Mouse (Mus musculus) intestine, embryonic 15.5 days (tissue): ENCODE measurements at regions not wholly inside any gene's neighbourhood (a gene's known extent, or its start where the extent isn't known, plus 50 kb on each side); places are given as distances from the start of the nearest gene placed in this dataset.

Source experiments
- ATAC-seq: fragments of 200-750 bp; cut with Nextera tagmentation; 2 replicates; pipeline ENCODE4 v1.8.0; 2017; ENCODE audit warnings: moderate TSS enrichment, moderate library complexity
- H3K27ac ChIP-seq: fragments of 300-500 bp; sonication (generic); 2 replicates; pipeline ENCODE4 v1.5.1; 2015; ENCODE audit warnings: mild to moderate bottlenecking, inconsistent platforms
- H3K27me3 ChIP-seq: fragments of 300-500 bp; sonication (generic); replicated peaks from 2 replicates; pipeline ENCODE4 v1.6.1; 2015; ENCODE audit warnings: inconsistent platforms
- H3K36me3 ChIP-seq: fragments of 300-500 bp; sonication (generic); 2 replicates; pipeline ENCODE4 v1.6.1; 2015; ENCODE audit warnings: inconsistent platforms
- H3K4me1 ChIP-seq: fragments of 300-500 bp; sonication (generic); replicated peaks from 2 replicates; pipeline ENCODE4 v1.6.1; 2015; ENCODE audit warnings: inconsistent platforms
- H3K4me2 ChIP-seq: fragments of 300-500 bp; sonication (generic); replicated peaks from 2 replicates; pipeline ENCODE4 v1.6.1; 2015; ENCODE audit warnings: mild to moderate bottlenecking, inconsistent platforms
- H3K4me3 ChIP-seq: fragments of 300-500 bp; sonication (generic); replicated peaks from 2 replicates; pipeline ENCODE4 v1.5.1; 2015; ENCODE audit warnings: inconsistent platforms
- H3K9ac ChIP-seq: fragments of 300-500 bp; sonication (generic); 2 replicates; pipeline ENCODE4 v1.6.1; 2015; ENCODE audit warnings: inconsistent platforms
- H3K9me3 ChIP-seq: fragments of 300-500 bp; sonication (generic); 2 replicates; pipeline ENCODE4 v1.6.1; 2016; ENCODE audit warnings: inconsistent platforms
- WGBS: fragments of 180-500 bp; shearing (Covaris S2); methylation state at CpG from one replicate; pipeline ENCODE4 v1.1.7; 2015; 5-methylcytosine and 5-hydroxymethylcytosine counted together

GRCm38 (mm10) chr10:67339371-67339929 lies 54.3 kb upstream of the Nrbf2 start:
- H3K9me3 ChIP-seq: no peaks in the 10 kb centered on the region
- WGBS: 63% methylated on average over 10 of the region's 10 CpGs
- no peak overlapping the region for H3K27ac ChIP-seq
- H3K9ac ChIP-seq: no peak overlapping the region
- H3K4me1 ChIP-seq: no peaks in the 10 kb centered on the region
- H3K4me3 ChIP-seq: no peak overlapping the region
- no peaks in the 10 kb centered on the region for H3K36me3 ChIP-seq
- no peak overlapping the region for H3K4me2 ChIP-seq
- ATAC-seq: no peak
- H3K27me3 ChIP-seq: no peaks in the 10 kb centered on the region

- Histone ChIP-seq H3K4me1 (no peaks in the 10 kb centered on the region), H3K27me3 (no peaks in the 10 kb centered on the region), H3K9me3 (no peaks in the 10 kb centered on the region), H3K36me3 (no peaks in the 10 kb centered on the region), H3K27ac (no peak overlapping the region), H3K4me3 (no peak overlapping the region), H3K9ac (no peak overlapping the region), H3K4me2 (no peak overlapping the region)
- ATAC-seq: no peak
- 85% methylated on average over 4 of the region's 4 CpGs for WGBS
Observed at GRCm38 (mm10) chr10:67344722-67345121, 59.6 kb upstream of the Nrbf2 start.

GRCm38 (mm10) chr10:67350956-67351355 lies 65.9 kb upstream of the Nrbf2 start:
- H3K27me3 ChIP-seq: no peaks in the 10 kb centered on the region
- ATAC-seq: no peak
- no peak overlapping the region for H3K27ac ChIP-seq
- no peaks in the 10 kb centered on the region for H3K9me3 ChIP-seq
- no peaks in the 10 kb centered on the region for H3K36me3 ChIP-seq
- no peak overlapping the region for H3K4me2 ChIP-seq
- WGBS: 43% methylated on average over 2 of the region's 2 CpGs
- no peak overlapping the region for H3K4me3 ChIP-seq
- H3K4me1 ChIP-seq: no peaks in the 10 kb centered on the region
- H3K9ac ChIP-seq: no peak overlapping the region

- Histone ChIP-seq H3K36me3 (no peaks in the 10 kb centered on the region), H3K9me3 (no peaks in the 10 kb centered on the region), H3K4me2 (no peak overlapping the region), H3K9ac (no peak overlapping the region), H3K27me3 (no peaks in the 10 kb centered on the region), H3K4me3 (no peak overlapping the region), H3K27ac (no peak overlapping the region), H3K4me1 (no peaks in the 10 kb centered on the region)
- 75% methylated on average over 8 of the region's 8 CpGs for WGBS
- no peak for ATAC-seq
Observed at GRCm38 (mm10) chr10:67360793-67361192, 75.7 kb upstream of the Nrbf2 start.

- no peaks in the 10 kb centered on the region for H3K9me3 ChIP-seq
- WGBS: 97% methylated on average over 4 of the region's 4 CpGs
- H3K4me1 ChIP-seq: no peaks in the 10 kb centered on the region
- no peak overlapping the region for H3K27ac ChIP-seq
- ATAC-seq: no peak
- no peaks in the 10 kb centered on the region for H3K36me3 ChIP-seq
- H3K4me3 ChIP-seq: no peak overlapping the region
- H3K4me2 ChIP-seq: no peak overlapping the region
- no peaks in the 10 kb centered on the region for H3K27me3 ChIP-seq
- H3K9ac ChIP-seq: no peak overlapping the region
Observed at GRCm38 (mm10) chr10:67361281-67361680, 76.2 kb upstream of the Nrbf2 start.

GRCm38 (mm10) chr10:67364595-67364994 lies 79.5 kb upstream of the Nrbf2 start:
- Histone ChIP-seq H3K4me1 (no peaks in the 10 kb centered on the region), H3K4me3 (no peak overlapping the region), H3K27me3 (no peaks in the 10 kb centered on the region), H3K4me2 (no peak overlapping the region), H3K36me3 (no peaks in the 10 kb centered on the region), H3K27ac (no peak overlapping the region), H3K9ac (no peak overlapping the region), H3K9me3 (no peaks in the 10 kb centered on the region)
- no peak for ATAC-seq
- WGBS: 96% methylated on average over 3 of the region's 3 CpGs

- Histone ChIP-seq H3K27me3 (no peaks in the 10 kb centered on the region), H3K27ac (no peak overlapping the region), H3K9ac (no peak overlapping the region), H3K4me1 (no peaks in the 10 kb centered on the region), H3K4me3 (no peak overlapping the region), H3K4me2 (no peak overlapping the region), H3K9me3 (no peaks in the 10 kb centered on the region), H3K36me3 (no peaks in the 10 kb centered on the region)
- ATAC-seq: no peak
- 90% methylated on average over 7 of the region's 7 CpGs for WGBS
Observed at GRCm38 (mm10) chr10:67365158-67365557, 80.1 kb upstream of the Nrbf2 start.

- Histone ChIP-seq H3K9me3 (no peaks in the 10 kb centered on the region), H3K36me3 (no peaks in the 10 kb centered on the region), H3K4me1 (no peaks in the 10 kb centered on the region), H3K27me3 (no peaks in the 10 kb centered on the region), H3K9ac (no peak overlapping the region), H3K4me3 (no peak overlapping the region), H3K27ac (no peak overlapping the region), H3K4me2 (0 out of 2 replicates have a peak overlapping the region, but pooled peaks have one; percentile 5)
- WGBS: 11% methylated on average over 13 of the region's 13 CpGs
- ATAC-seq: no peak
Observed at GRCm38 (mm10) chr10:67372569-67373161, 87.6 kb upstream of the Nrbf2 start.

- Histone ChIP-seq H3K9me3 (no peaks in the 10 kb centered on the region), H3K4me1 (0 out of 2 replicates have a peak, but pooled peaks cover 2% of the 10 kb centered on the region), H3K27ac (no peak overlapping the region), H3K4me3 (no peak overlapping the region), H3K36me3 (no peaks in the 10 kb centered on the region), H3K9ac (no peak overlapping the region), H3K4me2 (no peak overlapping the region), H3K27me3 (no peaks in the 10 kb centered on the region)
- ATAC-seq: no peak
- 91% methylated on average over 5 of the region's 5 CpGs for WGBS
Observed at GRCm38 (mm10) chr10:67376638-67377037, 91.5 kb upstream of the Nrbf2 start.

- Histone ChIP-seq H3K4me3 (no peak overlapping the region), H3K9me3 (no peaks in the 10 kb centered on the region), H3K36me3 (no peaks in the 10 kb centered on the region), H3K4me1 (0 out of 2 replicates have a peak, but pooled peaks cover 2% of the 10 kb centered on the region), H3K27ac (no peak overlapping the region), H3K4me2 (peak overlapping the region; percentile 37), H3K27me3 (no peaks in the 10 kb centered on the region), H3K9ac (no peak overlapping the region)
- 44% methylated on average over 17 of the region's 17 CpGs for WGBS
- ATAC-seq: peak; percentile 34; the same call in 1 of the 2 replicates
Observed at GRCm38 (mm10) chr10:67377643-67378223, 92.6 kb upstream of the Nrbf2 start.

GRCm38 (mm10) chr10:67380174-67380573 lies 95.1 kb upstream of the Nrbf2 start:
- no peaks in the 10 kb centered on the region for H3K27me3 ChIP-seq
- 73% methylated on average over 5 of the region's 5 CpGs for WGBS
- 0 out of 2 replicates have a peak, but pooled peaks cover 2% of the 10 kb centered on the region for H3K4me1 ChIP-seq
- H3K9ac ChIP-seq: no peak overlapping the region
- H3K36me3 ChIP-seq: no peaks in the 10 kb centered on the region
- no peak overlapping the region for H3K27ac ChIP-seq
- H3K9me3 ChIP-seq: no peaks in the 10 kb centered on the region
- no peak for ATAC-seq
- H3K4me2 ChIP-seq: no peak overlapping the region
- H3K4me3 ChIP-seq: no peak overlapping the region

- Histone ChIP-seq H3K27ac (no peak overlapping the region), H3K4me3 (no peak overlapping the region), H3K27me3 (no peaks in the 10 kb centered on the region), H3K9ac (no peak overlapping the region), H3K4me2 (no peak overlapping the region), H3K4me1 (no peaks in the 10 kb centered on the region), H3K9me3 (no peaks in the 10 kb centered on the region), H3K36me3 (no peaks in the 10 kb centered on the region)
- no peak for ATAC-seq
- WGBS: 83% methylated on average over 4 of the region's 4 CpGs
Observed at GRCm38 (mm10) chr10:67383352-67383751, 98.2 kb upstream of the Nrbf2 start.
